8 mouse cellular contexts compared by ENCODE assay signal in the genomic region with DNA sequence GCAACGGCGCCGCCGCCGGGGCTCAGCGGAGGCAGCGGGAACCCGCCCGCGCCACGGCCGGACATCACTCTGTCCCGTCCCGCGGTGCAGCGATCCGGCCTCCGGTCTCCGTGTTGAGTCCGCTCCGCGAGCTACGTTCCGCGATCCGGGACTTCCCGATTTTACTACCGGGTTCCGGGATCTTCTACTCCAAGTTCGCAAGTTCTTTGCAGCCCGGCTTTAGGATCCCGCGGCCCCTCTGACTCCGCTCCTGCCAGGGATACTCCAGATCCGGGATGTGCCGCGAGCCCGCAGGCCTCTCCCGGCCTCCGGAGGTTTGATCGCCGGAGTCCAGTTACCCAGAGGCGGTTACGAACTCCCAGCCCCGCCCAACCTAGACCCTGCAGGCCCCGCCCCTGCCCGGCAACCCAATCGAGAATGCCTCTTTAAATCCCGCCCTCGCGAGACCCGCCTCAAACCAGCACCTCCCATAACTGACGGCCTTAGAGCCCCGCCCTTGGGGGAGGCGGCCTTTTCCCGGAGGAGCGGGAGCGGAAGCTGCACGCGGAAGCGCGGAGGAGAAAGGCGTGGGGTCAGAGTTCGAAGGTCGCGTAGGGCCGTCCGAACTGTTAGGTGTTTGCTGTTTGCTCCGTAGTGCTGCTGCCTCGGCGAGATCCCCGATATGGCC. TPM values are rescaled to one million over a fixed set of nuclear protein-coding genes. Genes with fewer than 3 reads are reported as not detected.
A peak's percentile ranks its signal among the peaks of the same experiment; 100 is the strongest.
DNase-seq lines count a peak whose midpoint lies in the region; ATAC-seq lines count a peak whose summit lies in the region.

A gene (minus strand): TSS at position 329 of the 667 bp plus-strand sequence.

- peak; percentile 98 for DNase-seq in NIH3T3 (ENCODE audit: low read depth)
- peak; percentile 99 to 100 for DNase-seq in cerebellum, postnatal 10 days
- DNase-seq in frontal cortex, postnatal 10 days (ENCODE audit: low spot score in 2 of 2) = peak; percentile 99
- DNase-seq in layer of hippocampus, postnatal 14 days (ENCODE audit: low spot score in 2 of 2) = peak; percentile 98 to 99
- peak; percentile 99 for DNase-seq in lung, postnatal 14 days
- DNase-seq in retina, adult 2 months (ENCODE audit: low read depth, low spot score) = peak; percentile 93
- DNase-seq in thymus, postnatal 36 days = peak; percentile 99 to 100

- peak within 1 kb of the TSS; percentile 77 for H3K4me2 ChIP-seq in hindbrain, embryonic 12.5 days (replicated peaks)

- peak within 1 kb of the TSS; percentile 99 for H3K4me3 ChIP-seq in hindbrain, embryonic 12.5 days

- H3K27me3 ChIP-seq in hindbrain, embryonic 12.5 days = peaks cover 1% of the 10 kb centered on the region; the same call in 1 of the 2 replicates

- under 1% methylated on average over 71 of the region's 72 CpGs for WGBS in hindbrain, embryonic 12.5 days

- H3K27ac ChIP-seq in hindbrain, embryonic 12.5 days = peak within 1 kb of the TSS; percentile 90

- no peaks in the 10 kb centered on the region for H3K36me3 ChIP-seq in hindbrain, embryonic 12.5 days

- no peaks in the 10 kb centered on the region for H3K9me3 ChIP-seq in hindbrain, embryonic 12.5 days (replicated peaks)

- peak; percentile 93 for ATAC-seq in hindbrain, embryonic 12.5 days (ENCODE audit: low FRiP score)

- peak within 1 kb of the TSS; percentile 99 for H3K9ac ChIP-seq in hindbrain, embryonic 12.5 days

- H3K4me1 ChIP-seq in hindbrain, embryonic 12.5 days = peaks cover 37% of the 10 kb centered on the region

RNA-seq across cellular contexts. Expression of the gene that starts here (rescaled TPM):
- 35.1 and 35.9 TPM in 2 replicates for polyA plus RNA-seq in hindbrain, embryonic 12.5 days (2016; fragmentation: Nextera tagmentation; extraction: Ambion mirVana)
- total RNA-seq in layer of hippocampus, postnatal 14 days (2021) = 10 to 100 TPM; 23.8 to 24.0 TPM

Comparison
In these comparisons a context has a peak if more than half of its experiments do, and no peak if none do; other contexts are left out.
1. Peak in every context shown above with its lines: DNase-seq, ATAC-seq, H3K4me3 ChIP-seq and H3K27ac ChIP-seq.